9 mouse cellular contexts compared by ENCODE assay signal in genomic region chr6:115759461-115759860, GRCm38 (mm10). TPM values are rescaled to one million over a fixed set of nuclear protein-coding genes. Genes with fewer than 3 reads are reported as not detected.
DNase-seq lines count a peak whose midpoint lies in the region; ATAC-seq lines count a peak whose summit lies in the region.
"Had no signal": no experiment of that assay in that cellular context is flagged by ENCODE, and none has a peak within 500 bp of the region (broad histone marks: within the 10 kb centered on the region; RNA-seq: fewer than 3 reads in every experiment).

No protein-coding gene starts in this region.

- ATAC-seq in granulocyte monocyte progenitor cell, adult 5-6 weeks (replicated peaks; ENCODE audit: poor library complexity, severe bottlenecking) = peak; percentile 68
- ATAC-seq in liver, embryonic 12.5 days = peak; percentile 11
- ATAC-seq in stomach, embryonic 14.5 days (ENCODE audit: insufficient number of reproducible peaks, insufficient read depth, low FRiP score, low read depth) = 0 out of 2 replicates have a peak, but pooled peaks have one; percentile 20

- peaks cover 96% of the 10 kb centered on the region for H3K4me1 ChIP-seq in liver, embryonic 12.5 days
- H3K4me1 ChIP-seq in stomach, embryonic 14.5 days (ENCODE audit: control insufficient read depth, insufficient read depth, low read length) = 0 out of 2 replicates have a peak, but pooled peaks cover 10% of the 10 kb centered on the region

- H3K4me3 ChIP-seq in liver, embryonic 12.5 days = peak overlapping the region; percentile 48; the same call in 1 of the 2 replicates
- H3K4me3 ChIP-seq in stomach, embryonic 14.5 days (ENCODE audit: low read depth, low read length) = no peak overlapping the region
- H3K4me3 ChIP-seq: limb, embryonic 13.5 days had no signal

- no peaks in the 10 kb centered on the region for H3K36me3 ChIP-seq in liver, embryonic 12.5 days
- H3K36me3 ChIP-seq in stomach, embryonic 14.5 days (ENCODE audit: control insufficient read depth, insufficient read depth, low read length) = no peaks in the 10 kb centered on the region
- H3K36me3 ChIP-seq: limb, embryonic 13.5 days had no signal

- WGBS in liver, embryonic 12.5 days (ENCODE audit: insufficient replicate concordance) = 32% methylated on average over 5 of the region's 5 CpGs
- WGBS in stomach, embryonic 14.5 days = 37% methylated on average over 5 of the region's 5 CpGs

- peak overlapping the region; percentile 64 for H3K4me2 ChIP-seq in liver, embryonic 12.5 days
- H3K4me2 ChIP-seq in stomach, embryonic 14.5 days (replicated peaks; ENCODE audit: low read depth, low read length) = no peak overlapping the region
- H3K4me2 ChIP-seq: limb, embryonic 13.5 days had no signal

- no peaks in the 10 kb centered on the region for H3K9me3 ChIP-seq in liver, embryonic 12.5 days (replicated peaks)
- H3K9me3 ChIP-seq in stomach, embryonic 14.5 days (ENCODE audit: control insufficient read depth, low read depth, low read length) = no peaks in the 10 kb centered on the region
- H3K9me3 ChIP-seq: limb, embryonic 13.5 days had no signal

- peak overlapping the region; percentile 80 for H3K27ac ChIP-seq in liver, embryonic 12.5 days
- H3K27ac ChIP-seq in stomach, embryonic 14.5 days (ENCODE audit: low read length) = no peak overlapping the region; the same call in 1 of the 2 replicates
- H3K27ac ChIP-seq: limb, embryonic 13.5 days had no signal

- H3K9ac ChIP-seq in liver, embryonic 12.5 days = peak overlapping the region; percentile 60
- H3K9ac ChIP-seq in stomach, embryonic 14.5 days (replicated peaks; ENCODE audit: low read depth, low read length) = no peak overlapping the region
- H3K9ac ChIP-seq: limb, embryonic 13.5 days had no signal

- no peaks in the 10 kb centered on the region for H3K27me3 ChIP-seq in liver, embryonic 12.5 days (replicated peaks)
- H3K27me3 ChIP-seq in stomach, embryonic 14.5 days (ENCODE audit: control insufficient read depth, insufficient read depth, low read length) = no peaks in the 10 kb centered on the region
- H3K27me3 ChIP-seq: limb, embryonic 13.5 days had no signal

- peak; percentile 13 for DNase-seq in kidney, adult 9 months
- DNase-seq in kidney, adult 18-20 months = no peak
- no peak for DNase-seq in cerebellum, adult 8-10 months
- no peak for DNase-seq in embryo, embryonic 9.5 days (ENCODE audit: extremely low spot score)
- DNase-seq: cerebellum, adult 18-20 months had no signal

RNA-seq across cellular contexts. Expression of gene Tmem40, which starts 2.7 kb away (rescaled TPM):
- total RNA-seq in granulocyte monocyte progenitor cell, adult 5-6 weeks (2014; fragmentation: Nextera tagmentation) = 11.4 and 12.3 TPM in 2 replicates
- 17.4 and 25.3 TPM in 2 replicates for total RNA-seq in granulocyte monocyte progenitor cell, adult 5-6 weeks (2017)
- 29.1 and 32.7 TPM in 2 replicates for polyA plus RNA-seq in liver, embryonic 12.5 days (2016; fragmentation: Nextera tagmentation; extraction: Ambion mirVana)
- 3.3 and 4.8 TPM in 2 replicates for polyA plus RNA-seq in stomach, embryonic 14.5 days (2014; fragmentation: Nextera tagmentation; extraction: Ambion mirVana)

RNA-seq across cellular contexts. Expression of gene Cand2, which starts 14.9 kb away (rescaled TPM):
- total RNA-seq in granulocyte monocyte progenitor cell, adult 5-6 weeks (2014; fragmentation: Nextera tagmentation) = 2.2 and 2.9 TPM in 2 replicates
- 0.95 and 1.2 TPM in 2 replicates for total RNA-seq in granulocyte monocyte progenitor cell, adult 5-6 weeks (2017)
- polyA plus RNA-seq in liver, embryonic 12.5 days (2016; fragmentation: Nextera tagmentation; extraction: Ambion mirVana) = 9.5 and 10.5 TPM in 2 replicates
- polyA plus RNA-seq in stomach, embryonic 14.5 days (2014; fragmentation: Nextera tagmentation; extraction: Ambion mirVana) = 27.7 and 31.0 TPM in 2 replicates

RNA-seq across cellular contexts. Expression of gene Rpl32, which starts 49.1 kb away (rescaled TPM):
- 4,964 and 5,314 TPM in 2 replicates for total RNA-seq in granulocyte monocyte progenitor cell, adult 5-6 weeks (2014; fragmentation: Nextera tagmentation)
- 4,316 and 4,490 TPM in 2 replicates for total RNA-seq in granulocyte monocyte progenitor cell, adult 5-6 weeks (2017)
- 1,876 and 1,897 TPM in 2 replicates for polyA plus RNA-seq in liver, embryonic 12.5 days (2016; fragmentation: Nextera tagmentation; extraction: Ambion mirVana)
- polyA plus RNA-seq in stomach, embryonic 14.5 days (2014; fragmentation: Nextera tagmentation; extraction: Ambion mirVana) = 2,694 and 2,736 TPM in 2 replicates

Comparison
In these comparisons a context has a peak if more than half of its experiments do, and no peak if none do; other contexts are left out.
1. ATAC-seq: peak in every context shown above with its lines; median percentile 68 in granulocyte monocyte progenitor cell, adult 5-6 weeks; 20 in stomach, embryonic 14.5 days; 11 in liver, embryonic 12.5 days.